Mouse (Mus musculus): ENCODE measurements at regions not wholly inside any gene's neighbourhood (a gene's known extent, or its start where the extent isn't known, plus 50 kb on each side); places are given as distances from the start of the nearest gene placed in this dataset.
A peak's percentile ranks its signal among the peaks of the same experiment; 100 is the strongest.

DNA sequence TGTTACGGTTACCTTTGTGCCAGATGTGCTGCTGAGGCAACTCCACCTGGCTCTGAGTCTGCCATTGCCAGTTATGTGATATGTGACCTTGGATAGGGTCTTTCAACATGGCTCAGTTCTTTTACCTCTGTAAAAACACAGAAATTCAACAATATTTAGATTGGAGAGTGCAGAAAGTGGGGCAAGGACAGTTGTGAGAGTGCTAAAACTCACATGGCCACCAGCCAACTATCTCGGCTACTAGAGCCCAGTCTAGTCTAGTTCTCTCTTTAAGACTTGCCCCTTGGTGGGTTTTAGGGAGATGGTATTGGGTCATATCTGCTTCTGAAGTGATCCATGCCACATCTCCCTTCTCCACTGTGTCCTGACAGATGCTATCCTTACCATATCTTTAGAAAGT is 233.0 kb downstream of the Phf14 start:
- peak; percentile 29 for DNase-seq

GRCm38 (mm10) chr6:12145216-12145615 is 237.6 kb downstream of the Phf14 start:
- no peak for DNase-seq

DNA sequence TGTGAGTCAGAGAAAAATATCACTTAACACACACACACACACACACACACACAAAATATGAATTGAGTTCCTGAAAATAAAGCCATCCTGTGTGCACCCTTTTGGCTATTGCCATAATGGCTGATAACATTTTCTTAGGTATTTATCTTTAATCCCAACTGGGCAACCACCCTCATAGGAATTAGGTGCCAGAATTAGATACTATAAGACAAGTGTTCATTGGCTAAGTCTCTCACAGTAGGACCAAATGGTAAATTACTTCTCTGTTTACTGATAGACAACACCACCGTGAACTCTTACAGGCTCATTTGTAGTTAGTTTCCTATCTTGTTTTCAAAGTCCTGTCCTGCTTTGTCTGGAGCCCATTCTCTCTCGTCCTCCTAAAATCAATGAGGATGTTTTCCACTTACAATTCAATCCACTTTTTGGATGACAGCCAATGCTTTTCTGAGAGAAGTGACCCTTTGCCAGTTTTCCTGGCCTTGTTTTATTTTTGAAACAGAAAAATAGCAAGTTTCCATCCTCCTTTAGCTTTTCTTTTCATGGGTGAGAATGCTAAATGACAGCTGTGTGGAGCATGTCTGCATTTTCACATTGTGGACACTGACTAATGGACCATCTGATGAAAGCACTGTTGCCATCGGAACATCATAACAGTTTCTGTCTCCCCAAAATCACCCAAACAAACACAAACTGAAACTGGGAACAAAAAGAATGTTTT is 243.2 kb downstream of the Phf14 start:
- no peak for DNase-seq

- DNase-seq: no peak
These were observed 256.4 kb downstream of the Phf14 start for GRCm38 (mm10) chr6:12163971-12164370.

DNA sequence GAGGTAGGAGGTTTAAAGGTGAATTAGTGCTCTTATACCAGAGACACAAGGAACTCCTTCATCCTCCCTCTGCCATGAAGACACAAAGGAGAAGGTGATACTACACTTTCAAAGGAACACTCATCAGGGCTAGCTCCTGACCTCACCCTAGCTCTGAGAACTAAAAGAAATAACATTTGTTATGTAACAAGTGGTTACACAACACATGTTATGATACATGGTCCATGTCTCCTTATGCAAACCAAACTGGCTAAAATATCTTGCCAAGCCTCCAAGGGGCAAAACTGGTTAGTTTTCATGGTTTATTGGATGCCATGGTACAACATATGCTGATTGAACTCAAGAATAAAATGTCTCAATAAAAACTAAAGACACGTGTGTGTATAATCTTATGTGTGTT is 260.9 kb downstream of the Phf14 start:
- DNase-seq: no peak

DNA sequence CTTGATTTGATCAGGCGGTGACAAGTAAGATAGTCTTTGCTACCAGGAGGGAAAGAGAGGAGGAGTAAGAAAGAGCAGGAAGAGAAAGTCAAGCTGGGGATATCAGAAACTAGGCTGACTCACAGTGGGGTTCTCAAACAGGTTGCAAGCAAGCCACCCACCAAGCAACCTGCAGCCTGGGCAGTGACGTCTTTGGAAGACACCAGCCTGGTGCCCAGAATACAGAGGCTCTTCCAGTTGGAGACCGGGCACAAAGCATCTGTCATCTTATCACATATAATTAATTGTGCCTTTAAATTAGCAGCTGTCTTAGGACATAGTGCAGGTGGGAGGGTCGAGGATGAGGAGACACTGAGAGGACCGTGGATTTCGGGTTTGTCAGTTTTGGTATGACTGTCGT is 261.8 kb downstream of the Phf14 start:
- DNase-seq: no peak

GRCm38 (mm10) chr6:12170722-12171121 is 263.1 kb downstream of the Phf14 start:
- no peak for DNase-seq

DNA sequence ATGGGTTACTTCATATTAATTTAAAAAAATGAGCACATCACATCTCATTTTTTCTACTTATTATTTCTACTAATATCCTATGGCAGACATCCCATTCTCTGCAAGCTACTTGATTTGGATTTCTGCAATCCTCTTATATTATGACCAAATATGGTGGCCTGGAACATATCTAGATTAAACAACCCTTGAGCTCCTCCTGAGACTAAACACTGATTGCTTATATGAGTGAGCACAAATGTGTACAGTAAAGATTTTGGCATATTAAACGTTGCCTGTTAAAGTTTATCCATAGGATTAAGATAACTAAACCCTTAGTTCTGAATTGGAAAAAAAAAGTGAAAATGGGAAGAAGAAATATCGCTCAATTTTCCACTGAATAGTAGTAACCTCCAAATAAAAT is 263.6 kb downstream of the Phf14 start:
- DNase-seq: no peak

DNA sequence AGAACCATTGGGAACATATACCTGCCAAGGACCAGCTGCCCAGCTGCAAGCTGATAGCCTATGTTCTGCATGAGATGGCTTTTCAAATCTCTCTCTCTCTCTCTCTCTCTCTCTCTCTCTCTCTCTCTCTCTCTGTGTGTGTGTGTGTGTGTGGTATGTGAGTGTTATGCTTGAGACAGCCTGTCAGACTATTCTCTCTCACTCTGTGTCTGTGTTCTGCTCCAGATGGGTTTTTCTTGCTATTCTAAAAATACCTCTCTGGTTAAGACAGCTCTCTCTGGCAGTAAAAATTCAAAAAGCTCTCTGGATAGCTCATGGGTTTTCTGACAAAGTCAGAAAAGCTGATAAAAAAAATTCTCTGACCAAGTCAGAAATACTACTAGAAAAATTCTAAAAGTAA is 270.4 kb downstream of the Phf14 start:
- DNase-seq: no peak

GRCm38 (mm10) chr6:12180951-12181350 is 273.3 kb downstream of the Phf14 start:
- peak; percentile 30 for DNase-seq

GRCm38 (mm10) chr6:12210190-12210589 is 302.6 kb downstream of the Phf14 start:
- no peak for DNase-seq

DNA sequence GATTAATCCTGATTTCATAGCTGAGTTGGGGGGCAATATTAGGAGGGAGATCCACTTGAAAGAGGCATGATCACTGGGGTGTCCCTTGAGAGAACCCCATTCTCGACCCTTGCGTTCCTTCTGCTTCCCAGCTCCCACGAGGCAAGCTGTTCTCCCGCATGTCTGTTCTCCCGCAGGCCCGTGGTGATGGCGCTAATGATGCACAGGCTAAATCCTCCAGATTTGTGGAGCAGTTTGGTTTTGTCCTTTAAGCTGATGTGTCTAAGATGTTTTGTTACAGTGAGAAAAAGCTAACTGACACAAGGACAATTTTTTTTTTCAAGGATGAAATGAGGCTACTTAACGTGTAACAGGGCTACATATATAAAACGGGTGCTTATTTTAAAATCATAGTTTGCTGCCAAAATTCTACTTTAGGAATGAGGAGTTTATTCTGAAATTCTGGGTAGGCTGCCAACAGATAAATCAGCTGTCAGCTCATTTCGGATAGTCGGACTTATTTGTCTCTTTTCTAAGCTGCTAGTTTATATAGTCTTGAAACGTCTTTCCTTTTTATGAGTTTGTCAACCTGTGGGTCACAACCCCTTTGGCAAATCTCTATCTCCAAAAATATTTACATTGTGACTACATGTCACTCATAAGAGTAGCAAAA is 307.0 kb downstream of the Phf14 start:
- no peak for DNase-seq

DNA sequence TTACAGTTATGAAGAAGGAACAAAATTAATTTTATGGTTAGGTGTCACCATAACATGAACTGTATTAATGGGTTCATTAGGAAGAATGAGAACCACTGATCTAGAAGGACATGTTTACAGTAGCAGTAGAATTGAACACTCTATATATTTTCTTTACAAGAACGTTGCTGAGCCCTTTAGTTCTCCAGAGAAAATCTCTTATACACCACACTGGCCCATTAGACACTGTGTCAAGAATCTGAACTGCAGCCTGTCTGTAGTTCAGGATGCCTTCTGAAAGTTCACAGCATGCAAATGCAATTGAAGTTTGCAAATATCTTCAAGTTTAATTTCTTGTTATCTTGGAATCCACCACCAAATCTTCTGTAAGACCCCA is 307.6 kb downstream of the Phf14 start:
- no peak for DNase-seq

GRCm38 (mm10) chr6:12244151-12244550 is 336.5 kb downstream of the Phf14 start:
- DNase-seq: no peak

- DNase-seq: no peak
These were observed 340.4 kb downstream of the Phf14 start for GRCm38 (mm10) chr6:12247975-12248374.

DNA sequence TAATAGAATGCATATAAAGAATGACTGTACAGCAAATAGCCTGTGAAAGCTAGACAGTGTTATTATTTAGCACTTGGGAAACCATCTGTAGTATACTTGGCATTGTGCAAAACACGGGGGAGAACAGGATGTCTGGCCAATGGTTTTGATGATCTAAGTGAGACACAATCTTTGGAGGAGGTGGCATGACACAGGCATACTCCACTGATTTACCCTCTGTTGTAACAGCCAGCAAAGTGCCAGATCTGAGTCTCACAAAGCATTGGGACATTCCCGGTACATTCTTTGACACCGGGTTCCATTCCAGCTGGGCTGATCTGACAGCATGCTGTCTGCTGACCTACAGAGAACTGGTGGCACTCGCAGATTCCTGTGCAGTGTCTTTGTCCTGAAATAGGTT is 341.0 kb downstream of the Phf14 start:
- no peak for DNase-seq

DNA sequence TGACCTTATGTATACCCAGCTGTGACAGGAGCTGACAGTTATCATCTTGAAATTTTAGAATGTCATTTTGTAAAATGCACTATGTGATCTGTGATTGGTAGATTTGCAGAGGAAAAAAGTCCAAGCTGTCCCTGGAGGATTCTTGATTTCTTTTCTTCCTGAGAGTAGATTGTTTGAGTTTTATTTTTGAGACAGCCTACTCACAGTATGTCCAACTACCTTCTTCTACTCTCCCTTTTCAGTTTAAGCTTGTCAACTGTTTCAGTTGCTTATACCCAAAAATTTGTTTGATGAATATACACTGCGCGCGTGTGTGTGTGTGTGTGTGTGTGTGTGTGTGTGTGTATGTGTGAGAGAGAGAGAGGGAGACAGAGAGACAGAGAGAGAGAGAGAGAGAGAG is 346.9 kb downstream of the Phf14 start:
- no peak for DNase-seq

- DNase-seq: no peak
These were observed 347.8 kb downstream of the Phf14 start for GRCm38 (mm10) chr6:12255434-12255833.

DNA sequence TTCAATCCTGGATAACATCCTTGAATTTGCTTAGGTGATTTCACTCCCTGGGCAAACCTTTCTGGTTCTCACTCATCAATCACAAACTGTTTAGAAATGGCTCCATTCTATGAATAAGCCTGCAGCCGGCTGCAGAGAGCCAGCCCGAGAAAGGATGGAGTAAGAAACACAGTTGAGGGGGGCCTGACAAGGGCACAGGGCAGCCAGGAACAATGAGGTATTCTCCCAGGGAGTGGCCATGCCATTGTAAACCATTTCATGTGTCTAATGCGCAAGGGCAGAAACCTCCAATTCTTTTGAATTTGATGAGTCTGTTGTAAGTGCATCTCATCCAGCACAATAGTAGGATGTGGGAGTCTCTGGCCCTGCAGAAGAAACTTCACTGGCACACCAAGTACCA is 350.7 kb downstream of the Phf14 start:
- no peak for DNase-seq

DNA sequence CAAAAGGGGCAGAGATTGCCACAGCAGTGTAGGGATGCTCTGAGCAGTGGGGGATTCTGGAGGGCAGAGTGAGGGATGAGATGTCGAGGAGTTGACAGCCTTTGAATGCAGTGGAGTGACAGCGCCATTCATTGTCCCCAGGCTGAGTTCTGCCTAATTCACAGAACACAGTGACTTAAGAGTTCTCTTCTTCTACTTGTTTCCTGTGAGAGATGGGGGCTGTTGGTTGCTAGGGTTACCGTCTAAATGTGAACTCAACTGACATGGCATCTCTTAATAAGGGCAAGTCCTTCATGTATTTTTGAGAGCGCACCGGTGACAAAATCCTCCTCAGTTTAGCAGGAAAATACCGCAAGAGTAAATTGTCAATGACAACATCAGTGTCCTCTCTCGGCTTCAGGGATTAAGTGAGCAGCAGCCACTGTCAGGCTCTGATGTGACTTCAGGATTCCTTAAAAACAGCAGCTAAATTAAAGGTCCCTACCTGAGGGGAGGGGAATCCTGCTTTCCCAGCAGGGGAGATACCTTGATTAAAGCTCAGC is 351.4 kb downstream of the Phf14 start:
- DNase-seq: no peak

- DNase-seq: no peak
These were observed 352.0 kb downstream of the Phf14 start for GRCm38 (mm10) chr6:12259629-12260028.

- no peak for DNase-seq
These were observed 352.9 kb downstream of the Phf14 start for GRCm38 (mm10) chr6:12260325-12261076.
